Comparison of ENCODE assay signal across 8 mouse cellular contexts in the genomic region with DNA sequence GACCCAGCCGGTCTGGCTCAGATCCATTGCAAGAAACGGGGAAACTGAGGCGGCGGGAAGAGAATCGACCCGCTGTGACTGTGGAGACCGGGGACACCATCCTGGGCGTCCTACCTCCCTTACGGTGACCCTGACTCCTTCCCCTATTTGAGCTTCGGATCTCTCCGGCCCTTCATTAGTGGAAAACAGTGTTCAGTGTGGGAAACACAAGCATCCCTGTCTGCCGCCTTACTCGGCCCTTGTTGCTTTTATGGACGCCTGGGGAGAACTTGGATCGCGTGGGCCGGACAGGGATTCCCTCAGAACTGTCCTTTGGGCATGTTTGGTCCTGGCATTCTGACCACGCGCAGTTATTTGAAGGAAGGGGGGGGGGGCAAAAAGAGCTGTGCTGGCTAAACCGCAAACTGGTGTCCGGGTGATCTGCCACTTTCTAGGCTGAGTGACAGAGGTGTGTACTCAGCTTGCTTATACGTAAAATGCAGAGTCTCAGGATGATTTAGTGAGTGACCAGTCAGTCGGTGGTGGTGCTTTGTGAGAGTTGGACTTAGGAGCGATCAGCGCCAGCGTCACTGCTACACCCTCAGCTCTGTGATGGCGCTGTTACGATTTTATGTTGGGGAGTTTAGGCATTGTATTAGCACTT. TPM values are rescaled to one million over a fixed set of nuclear protein-coding genes. Genes with fewer than 3 reads are reported as not detected.
A peak's percentile ranks its signal among the peaks of the same experiment; 100 is the strongest.
DNase-seq lines count a peak whose midpoint lies in the region; ATAC-seq and TF ChIP-seq lines count a peak whose summit lies in the region.

No protein-coding gene starts in this region.

- TF ChIP-seq CTCF in G1E (IDR thresholded peaks at IDR 0.05; ENCODE audit: low read depth, low read length) = no peak

- H3K9me3 ChIP-seq in heart, embryonic 11.5 days (replicated peaks; ENCODE audit: control insufficient read depth, low read length) = no peaks in the 10 kb centered on the region; the same call in 1 of the 2 replicates
- H3K9me3 ChIP-seq in G1E (replicated peaks) = peaks cover 2% of the 10 kb centered on the region; the same call in 1 of the 2 replicates
- H3K9me3 ChIP-seq in forebrain, embryonic 13.5 days (replicated peaks) = peaks cover 5% of the 10 kb centered on the region; the same call in 1 of the 2 replicates
- 0 out of 2 replicates have a peak, but pooled peaks cover 3% of the 10 kb centered on the region for H3K9me3 ChIP-seq in limb, embryonic 12.5 days
- no peaks in the 10 kb centered on the region for H3K9me3 ChIP-seq in neural tube, embryonic 14.5 days (ENCODE audit: control insufficient read depth, low read length)

- peak overlapping the region; percentile 89 for H3K4me3 ChIP-seq in heart, embryonic 11.5 days (ENCODE audit: low read depth, low read length)
- peak overlapping the region; percentile 92 for H3K4me3 ChIP-seq in G1E (ENCODE audit: low read depth, low read length)
- peak overlapping the region; percentile 79 for H3K4me3 ChIP-seq in forebrain, embryonic 13.5 days
- H3K4me3 ChIP-seq in limb, embryonic 12.5 days (replicated peaks) = peak overlapping the region; percentile 85
- H3K4me3 ChIP-seq in neural tube, embryonic 14.5 days (ENCODE audit: low read depth, low read length) = peak overlapping the region; percentile 78

- WGBS in heart, embryonic 11.5 days (ENCODE audit: insufficient replicate concordance) = 1% methylated on average over 28 of the region's 28 CpGs
- 2% methylated on average over 28 of the region's 28 CpGs for WGBS in forebrain, embryonic 13.5 days
- 1% methylated on average over 28 of the region's 28 CpGs for WGBS in limb, embryonic 12.5 days
- under 1% methylated on average over 28 of the region's 28 CpGs for WGBS in neural tube, embryonic 14.5 days

- peaks cover 8% of the 10 kb centered on the region for H3K36me3 ChIP-seq in heart, embryonic 11.5 days (ENCODE audit: control insufficient read depth, insufficient read depth, low read length)
- peaks cover 47% of the 10 kb centered on the region for H3K36me3 ChIP-seq in G1E (replicated peaks)
- H3K36me3 ChIP-seq in forebrain, embryonic 13.5 days (ENCODE audit: poor library complexity, severe bottlenecking) = peaks cover 16% of the 10 kb centered on the region
- peaks cover 17% of the 10 kb centered on the region for H3K36me3 ChIP-seq in limb, embryonic 12.5 days
- 0 out of 2 replicates have a peak, but pooled peaks cover 3% of the 10 kb centered on the region for H3K36me3 ChIP-seq in neural tube, embryonic 14.5 days (ENCODE audit: control insufficient read depth, insufficient read depth, low read length)

- peak overlapping the region; percentile 90 for H3K4me2 ChIP-seq in heart, embryonic 11.5 days
- peak overlapping the region; percentile 84 for H3K4me2 ChIP-seq in forebrain, embryonic 13.5 days
- H3K4me2 ChIP-seq in limb, embryonic 12.5 days = peak overlapping the region; percentile 84
- peak overlapping the region; percentile 81 for H3K4me2 ChIP-seq in neural tube, embryonic 14.5 days (ENCODE audit: low read depth, low read length)

- H3K4me1 ChIP-seq in heart, embryonic 11.5 days (ENCODE audit: control insufficient read depth, insufficient read depth, low read length) = peaks cover 9% of the 10 kb centered on the region
- peaks cover 39% of the 10 kb centered on the region for H3K4me1 ChIP-seq in G1E (ENCODE audit: insufficient read depth, low read depth, low read length)
- H3K4me1 ChIP-seq in forebrain, embryonic 13.5 days = peaks cover 12% of the 10 kb centered on the region
- H3K4me1 ChIP-seq in limb, embryonic 12.5 days (replicated peaks) = 0 out of 2 replicates have a peak, but pooled peaks cover 12% of the 10 kb centered on the region
- 0 out of 2 replicates have a peak, but pooled peaks cover 4% of the 10 kb centered on the region for H3K4me1 ChIP-seq in neural tube, embryonic 14.5 days (ENCODE audit: control insufficient read depth, insufficient read depth, low read length)

- peak overlapping the region; percentile 87 for H3K9ac ChIP-seq in heart, embryonic 11.5 days (ENCODE audit: low read depth, low read length)
- H3K9ac ChIP-seq in forebrain, embryonic 13.5 days = peak overlapping the region; percentile 80
- peak overlapping the region; percentile 79 for H3K9ac ChIP-seq in limb, embryonic 12.5 days (replicated peaks)
- H3K9ac ChIP-seq in neural tube, embryonic 14.5 days (replicated peaks; ENCODE audit: low read depth, low read length) = peak overlapping the region; percentile 75

- peak overlapping the region; percentile 54 for H3K27ac ChIP-seq in heart, embryonic 11.5 days (ENCODE audit: low read depth, low read length)
- peak overlapping the region; percentile 27; the same call in 1 of the 2 replicates for H3K27ac ChIP-seq in forebrain, embryonic 13.5 days
- no peak overlapping the region for H3K27ac ChIP-seq in limb, embryonic 12.5 days
- peak overlapping the region; percentile 74; the same call in 1 of the 2 replicates for H3K27ac ChIP-seq in neural tube, embryonic 14.5 days (ENCODE audit: low read depth, low read length)

- DNase-seq in heart, adult 8-10 months (ENCODE audit: low spot score) = no peak
- DNase-seq in G1E (ENCODE audit: low spot score) = peak; percentile 40
- DNase-seq in ovary, postnatal 14 days (ENCODE audit: low spot score) = no peak
- DNase-seq in layer of hippocampus, adult 11-12 months (ENCODE audit: low spot score) = no peak

- H3K27me3 ChIP-seq in heart, embryonic 11.5 days (ENCODE audit: control insufficient read depth, insufficient read depth, low read length) = no peaks in the 10 kb centered on the region
- no peaks in the 10 kb centered on the region for H3K27me3 ChIP-seq in G1E (ENCODE audit: insufficient read depth, low read length)
- no peaks in the 10 kb centered on the region for H3K27me3 ChIP-seq in forebrain, embryonic 13.5 days
- H3K27me3 ChIP-seq in limb, embryonic 12.5 days = no peaks in the 10 kb centered on the region
- H3K27me3 ChIP-seq in neural tube, embryonic 14.5 days (ENCODE audit: control insufficient read depth, insufficient read depth, low read length) = no peaks in the 10 kb centered on the region

- 0 out of 2 replicates have a peak, but pooled peaks have one; percentile 5 for ATAC-seq in heart, embryonic 11.5 days (replicated peaks; ENCODE audit: insufficient number of reproducible peaks, low FRiP score, low TSS enrichment)
- ATAC-seq in G1E (ENCODE audit: extremely low read depth, insufficient number of reproducible peaks, low FRiP score, poor library complexity, severe bottlenecking) = no peak
- ATAC-seq in forebrain, embryonic 13.5 days = peak; percentile 65
- no peak; the same call in 1 of the 2 replicates for ATAC-seq in limb, embryonic 12.5 days (ENCODE audit: insufficient number of reproducible peaks, insufficient read depth, low FRiP score, low TSS enrichment, low read depth)
- ATAC-seq in neural tube, embryonic 14.5 days (ENCODE audit: low read depth) = peak; percentile 47

RNA-seq across cellular contexts. Expression of gene Hmgcl, which starts 0.5 kb away (rescaled TPM):
- 75.9 and 84.0 TPM in 2 replicates for polyA plus RNA-seq in heart, embryonic 11.5 days (2014; fragmentation: Nextera tagmentation; extraction: Ambion mirVana)
- total RNA-seq in heart, adult 8-10 months (2022) = 10 to 100 TPM; 83.3 to 91.3 (median 85.0) TPM
- total RNA-seq in G1E (2014; fragmentation: Nextera tagmentation) (19.1 and 22.2 TPM in 2 replicates), G1E (2017) (38.0 and 39.1 TPM in 2 replicates)
- 22.6 and 33.3 TPM in 2 replicates for polyA plus RNA-seq in G1E (2012)
- 56.2 and 57.1 TPM in 2 replicates for polyA plus RNA-seq in forebrain, embryonic 13.5 days (2015; fragmentation: Nextera tagmentation; extraction: Ambion mirVana)
- polyA plus RNA-seq in limb, embryonic 12.5 days (2016; fragmentation: Nextera tagmentation; extraction: Ambion mirVana) = 78.5 and 81.5 TPM in 2 replicates
- 58.4 and 66.1 TPM in 2 replicates for polyA plus RNA-seq in neural tube, embryonic 14.5 days (2014; fragmentation: Nextera tagmentation; extraction: Ambion mirVana)

RNA-seq across cellular contexts. Expression of gene Gale, which starts 16.7 kb away (rescaled TPM):
- 30.2 and 31.8 TPM in 2 replicates for polyA plus RNA-seq in heart, embryonic 11.5 days (2014; fragmentation: Nextera tagmentation; extraction: Ambion mirVana)
- total RNA-seq in heart, adult 8-10 months (2022) = 1 to 10 TPM; 1.2 to 3.2 (median 1.6) TPM
- 4.3 and 5.0 TPM in 2 replicates for total RNA-seq in G1E (2014; fragmentation: Nextera tagmentation)
- 10.9 and 12.4 TPM in 2 replicates for total RNA-seq in G1E (2017)
- 19.8 and 23.3 TPM in 2 replicates for polyA plus RNA-seq in G1E (2012)
- 28.7 and 33.6 TPM in 2 replicates for polyA plus RNA-seq in forebrain, embryonic 13.5 days (2015; fragmentation: Nextera tagmentation; extraction: Ambion mirVana)
- 32.1 and 33.3 TPM in 2 replicates for polyA plus RNA-seq in limb, embryonic 12.5 days (2016; fragmentation: Nextera tagmentation; extraction: Ambion mirVana)
- polyA plus RNA-seq in neural tube, embryonic 14.5 days (2014; fragmentation: Nextera tagmentation; extraction: Ambion mirVana) = 35.8 and 44.1 TPM in 2 replicates

RNA-seq across cellular contexts. Expression of gene Lypla2, which starts 25.6 kb away (rescaled TPM):
- 68.6 and 71.5 TPM in 2 replicates for polyA plus RNA-seq in heart, embryonic 11.5 days (2014; fragmentation: Nextera tagmentation; extraction: Ambion mirVana)
- total RNA-seq in heart, adult 8-10 months (2022) = 10 to 100 TPM; 32.5 to 38.4 (median 35.9) TPM
- total RNA-seq in G1E (2014; fragmentation: Nextera tagmentation) (53.9 and 65.8 TPM in 2 replicates), G1E (2017) (28.5 and 34.1 TPM in 2 replicates)
- polyA plus RNA-seq in G1E (2012) = 243 and 284 TPM in 2 replicates
- 163 and 173 TPM in 2 replicates for polyA plus RNA-seq in forebrain, embryonic 13.5 days (2015; fragmentation: Nextera tagmentation; extraction: Ambion mirVana)
- 126 and 127 TPM in 2 replicates for polyA plus RNA-seq in limb, embryonic 12.5 days (2016; fragmentation: Nextera tagmentation; extraction: Ambion mirVana)
- 197 and 210 TPM in 2 replicates for polyA plus RNA-seq in neural tube, embryonic 14.5 days (2014; fragmentation: Nextera tagmentation; extraction: Ambion mirVana)

RNA-seq across cellular contexts. Expression of gene Fuca1, which starts 26.2 kb away (rescaled TPM):
- polyA plus RNA-seq in heart, embryonic 11.5 days (2014; fragmentation: Nextera tagmentation; extraction: Ambion mirVana) = 42.4 and 46.5 TPM in 2 replicates
- total RNA-seq in heart, adult 8-10 months (2022) = 10 to 100 TPM; 29.8 to 40.8 (median 34.6) TPM
- total RNA-seq in G1E (2014; fragmentation: Nextera tagmentation) = 32.8 and 66.2 TPM in 2 replicates
- 149 and 150 TPM in 2 replicates for total RNA-seq in G1E (2017)
- polyA plus RNA-seq in G1E (2012) = 13.9 and 16.9 TPM in 2 replicates
- 41.7 and 56.6 TPM in 2 replicates for polyA plus RNA-seq in forebrain, embryonic 13.5 days (2015; fragmentation: Nextera tagmentation; extraction: Ambion mirVana)
- polyA plus RNA-seq in limb, embryonic 12.5 days (2016; fragmentation: Nextera tagmentation; extraction: Ambion mirVana) = 47.0 and 51.0 TPM in 2 replicates
- polyA plus RNA-seq in neural tube, embryonic 14.5 days (2014; fragmentation: Nextera tagmentation; extraction: Ambion mirVana) = 68.6 and 70.6 TPM in 2 replicates

RNA-seq across cellular contexts. Expression of gene Pithd1, which starts 40.3 kb away (rescaled TPM):
- 46.0 and 51.9 TPM in 2 replicates for polyA plus RNA-seq in heart, embryonic 11.5 days (2014; fragmentation: Nextera tagmentation; extraction: Ambion mirVana)
- total RNA-seq in heart, adult 8-10 months (2022) = 10 to 100 TPM; 20.8 to 23.4 (median 21.6) TPM
- total RNA-seq in G1E (2014; fragmentation: Nextera tagmentation) (26.1 and 34.9 TPM in 2 replicates), G1E (2017) (51.0 and 60.9 TPM in 2 replicates)
- 41.0 and 71.7 TPM in 2 replicates for polyA plus RNA-seq in G1E (2012)
- polyA plus RNA-seq in forebrain, embryonic 13.5 days (2015; fragmentation: Nextera tagmentation; extraction: Ambion mirVana) = 50.9 and 53.6 TPM in 2 replicates
- polyA plus RNA-seq in limb, embryonic 12.5 days (2016; fragmentation: Nextera tagmentation; extraction: Ambion mirVana) = 64.9 and 69.6 TPM in 2 replicates
- polyA plus RNA-seq in neural tube, embryonic 14.5 days (2014; fragmentation: Nextera tagmentation; extraction: Ambion mirVana) = 73.3 and 73.6 TPM in 2 replicates

Comparison
In these comparisons a context has a peak if more than half of its experiments do, and no peak if none do; other contexts are left out.
1. ATAC-seq: peak in heart, embryonic 11.5 days (single experiment), forebrain, embryonic 13.5 days (single experiment) and neural tube, embryonic 14.5 days (single experiment); none in G1E (single experiment) and limb, embryonic 12.5 days (single experiment).
2. Peak in every context shown above with its lines, with median percentiles within 50 percentile points of each other: H3K4me2 ChIP-seq, H3K4me3 ChIP-seq and H3K9ac ChIP-seq.